In the genomic region with DNA sequence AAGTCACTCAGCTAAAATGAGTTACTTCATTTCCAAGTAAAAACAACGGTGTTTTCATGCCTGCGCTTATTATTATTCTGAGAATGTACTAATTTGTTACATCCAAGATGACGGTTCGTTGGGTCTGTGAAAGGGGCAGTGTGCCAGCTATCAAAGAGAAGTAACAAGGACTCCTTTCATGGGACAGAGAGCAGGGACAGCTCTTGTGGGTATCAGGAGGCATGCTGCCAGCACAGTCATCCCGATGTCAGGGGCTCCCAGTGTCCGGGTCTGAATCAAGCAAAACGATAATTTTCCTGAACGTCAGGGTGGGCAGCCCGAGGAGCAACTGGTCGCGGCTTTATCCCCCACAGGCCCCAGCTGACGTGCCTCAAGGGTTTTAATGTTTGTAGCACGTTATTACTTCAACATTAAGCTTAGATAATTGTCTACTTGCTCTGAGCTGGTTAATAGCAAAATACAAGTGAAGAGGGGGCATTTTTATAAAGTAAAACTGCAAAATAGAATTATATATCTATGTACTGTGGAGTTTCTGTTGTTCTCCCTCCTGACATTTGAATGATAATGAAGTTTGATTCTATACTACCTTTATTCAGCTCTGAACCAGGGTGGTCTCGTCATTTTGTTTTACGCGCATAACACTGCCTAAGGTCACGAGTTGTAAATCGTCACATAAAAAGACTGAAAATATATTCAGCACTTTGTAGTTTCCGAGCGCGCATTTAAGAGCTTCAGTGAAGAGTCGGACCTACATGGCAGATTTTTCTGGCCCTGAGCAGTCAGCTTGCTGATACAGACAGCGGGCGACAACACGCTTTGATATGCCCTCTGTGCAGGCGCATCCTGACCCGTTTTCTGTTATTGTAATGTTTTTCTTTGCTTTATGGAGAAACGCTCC, we compare ENCODE assay signal across 9 mouse cellular contexts.
A peak's percentile ranks its signal among the peaks of the same experiment; 100 is the strongest.
DNase-seq lines count a peak whose midpoint lies in the region; ATAC-seq and TF ChIP-seq lines count a peak whose summit lies in the region.
"Had no signal": no experiment of that assay in that cellular context is flagged by ENCODE, and none has a peak within 500 bp of the region (broad histone marks: within the 10 kb centered on the region; RNA-seq: fewer than 3 reads in every experiment).

No protein-coding gene starts in this region.

- 0 out of 2 replicates have a peak, but pooled peaks cover 1% of the 10 kb centered on the region for H3K4me1 ChIP-seq in cortical plate, adult 2 months (ENCODE audit: control insufficient read depth, insufficient read depth, low read length)
- H3K4me1 ChIP-seq in hindbrain, embryonic 12.5 days, result peaks cover 33% of the 10 kb centered on the region
- H3K4me1 ChIP-seq in limb, embryonic 11.5 days (ENCODE audit: control insufficient read depth, insufficient read depth, low read length), result no peaks in the 10 kb centered on the region

- TF ChIP-seq POLR2A in cortical plate, adult 2 months (IDR thresholded peaks at IDR 0.05; ENCODE audit: extremely low read depth, insufficient read depth, low read length), result no peak

- peak; percentile 12 for DNase-seq in adrenal gland, postnatal 10 days
- DNase-seq in adrenal gland, adult 18-20 months (ENCODE audit: low spot score in 2 of 2), result no peak
- peak; percentile 25 for DNase-seq in limb, embryonic 11.5 days (ENCODE audit: low spot score)
- peak; percentile 56 for DNase-seq in right cerebral cortex, postnatal 14 days
- DNase-seq in ovary, postnatal 14 days (ENCODE audit: low spot score), result no peak
- no peak for DNase-seq in liver

- peak overlapping the region; percentile 90 for H3K27ac ChIP-seq in cortical plate, adult 2 months (ENCODE audit: insufficient read depth, low read length)
- peak overlapping the region; percentile 52 for H3K27ac ChIP-seq in hindbrain, embryonic 12.5 days
- no peak overlapping the region for H3K27ac ChIP-seq in limb, embryonic 11.5 days (replicated peaks; ENCODE audit: low read depth, low read length)
- H3K27ac ChIP-seq: embryonic facial prominence, embryonic 15.5 days had no signal

- ATAC-seq in hindbrain, embryonic 12.5 days (ENCODE audit: low FRiP score), result peak; percentile 84
- no peak for ATAC-seq in limb, embryonic 11.5 days (ENCODE audit: insufficient number of reproducible peaks, low FRiP score, low TSS enrichment, low read depth)

- WGBS in hindbrain, embryonic 12.5 days, result 27% methylated on average over 28 of the region's 28 CpGs
- WGBS in limb, embryonic 11.5 days, result 46% methylated on average over 28 of the region's 28 CpGs

- no peaks in the 10 kb centered on the region for H3K9me3 ChIP-seq in hindbrain, embryonic 12.5 days (replicated peaks)
- H3K9me3 ChIP-seq in limb, embryonic 11.5 days (ENCODE audit: control insufficient read depth, low read length), result no peaks in the 10 kb centered on the region
- H3K9me3 ChIP-seq: embryonic facial prominence, embryonic 15.5 days had no signal

- H3K4me3 ChIP-seq in cortical plate, adult 2 months (ENCODE audit: insufficient read depth, low read length), result no peak overlapping the region
- H3K4me3 ChIP-seq in hindbrain, embryonic 12.5 days, result no peak overlapping the region
- no peak overlapping the region for H3K4me3 ChIP-seq in limb, embryonic 11.5 days (ENCODE audit: low read depth, low read length)
- H3K4me3 ChIP-seq: embryonic facial prominence, embryonic 15.5 days had no signal

- peak overlapping the region; percentile 40 for H3K4me2 ChIP-seq in hindbrain, embryonic 12.5 days (replicated peaks)
- no peak overlapping the region for H3K4me2 ChIP-seq in limb, embryonic 11.5 days (ENCODE audit: low read depth, severe bottlenecking)
- H3K4me2 ChIP-seq: embryonic facial prominence, embryonic 15.5 days had no signal

- no peaks in the 10 kb centered on the region for H3K36me3 ChIP-seq in hindbrain, embryonic 12.5 days
- H3K36me3 ChIP-seq in limb, embryonic 11.5 days (ENCODE audit: control insufficient read depth, insufficient read depth, low read length), result no peaks in the 10 kb centered on the region
- H3K36me3 ChIP-seq: embryonic facial prominence, embryonic 15.5 days had no signal

- H3K9ac ChIP-seq in hindbrain, embryonic 12.5 days, result no peak overlapping the region
- no peak overlapping the region for H3K9ac ChIP-seq in limb, embryonic 11.5 days (ENCODE audit: low read length)
- H3K9ac ChIP-seq: embryonic facial prominence, embryonic 15.5 days had no signal

- H3K27me3 ChIP-seq in hindbrain, embryonic 12.5 days, result peaks cover 3% of the 10 kb centered on the region; the same call in 1 of the 2 replicates
- no peaks in the 10 kb centered on the region for H3K27me3 ChIP-seq in limb, embryonic 11.5 days (ENCODE audit: control insufficient read depth, insufficient read depth, low read length)

- TF ChIP-seq CTCF in cortical plate, adult 2 months (IDR thresholded peaks at IDR 0.05; ENCODE audit: extremely low read depth, insufficient read depth, low read length), result no peak

Comparison
In these comparisons a context has a peak if more than half of its experiments do, and no peak if none do; other contexts are left out.
1. DNase-seq: peak in adrenal gland, postnatal 10 days (single experiment), limb, embryonic 11.5 days (single experiment) and right cerebral cortex, postnatal 14 days (single experiment); none in adrenal gland, adult 18-20 months (0 of 2), ovary, postnatal 14 days (single experiment) and liver (single experiment).